Mouse (Mus musculus) right cerebral cortex, postnatal 14 days (tissue): Measurements from ENCODE around the gene Eef1akmt1.

ENCODE experiments used
- DNase-seq: peaks from one replicate; pipeline ENCODE4 v3.0.0; 2022

Eef1akmt1 gene

GRCm38 (mm10) chr14:57515156-57515762 is 56.2 kb downstream of the Eef1akmt1 start:
- no peak for DNase-seq

- peak; percentile 15 for DNase-seq
Measured at GRCm38 (mm10) chr14:57509554-57509953, 61.9 kb downstream of the Eef1akmt1 start.

GRCm38 (mm10) chr14:57503729-57504128 is 67.7 kb downstream of the Eef1akmt1 start:
- no peak for DNase-seq
